Mouse (Mus musculus) liver, postnatal 0 days (tissue): ENCODE results near the gene Camk2g.

Experiments used
- CTCF ChIP-seq: sonication (generic); IDR thresholded peaks from 2 replicates; pipeline ENCODE4 v1.5.1; 2016; ENCODE audit warnings: antibody characterized with exemption, low read depth
- EP300 ChIP-seq: IDR thresholded peaks from 2 replicates; pipeline ENCODE4 v1.6.1; 2016; ENCODE audit warnings: antibody characterized with exemption, low read depth, mild to moderate bottlenecking

DNA sequence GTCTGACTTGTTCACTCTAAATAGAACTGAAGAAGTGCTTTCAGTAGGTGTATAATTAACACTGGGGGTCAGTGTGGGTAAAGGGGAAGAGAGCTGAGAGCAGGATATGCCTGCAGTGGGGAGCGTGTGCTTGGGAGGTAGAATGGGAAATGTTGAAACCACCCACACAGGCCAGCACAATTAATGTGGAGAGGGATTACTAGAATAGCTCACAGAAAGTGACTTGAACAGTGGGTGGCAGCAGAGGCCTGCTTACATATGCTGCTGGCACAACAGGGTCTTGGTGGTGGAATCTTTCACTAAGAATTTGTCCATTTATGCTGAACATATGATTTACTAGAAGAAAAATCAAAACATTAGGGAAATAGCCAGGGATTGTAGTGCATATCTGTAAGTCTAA is 96.9 kb downstream of the Camk2g start:
- peak; percentile 69 for TF ChIP-seq CTCF
- TF ChIP-seq EP300, result no peak
